Mouse (Mus musculus) left cerebral cortex, postnatal 25 days (tissue): Measurements from ENCODE around the gene Gab1. TPM values are rescaled to one million over a fixed set of nuclear protein-coding genes. Genes with fewer than 3 reads are reported as not detected.

Experiments used
- DNase-seq, 2 experiments: peaks; one replicate each; pipeline ENCODE4 v3.0.0; 2022; ENCODE audit warnings: low spot score in 2 of 2, mixed read lengths in 1 of 2
- intact Hi-C: fragments of 180-260 bp; cut with DNase I; formaldehyde crosslinking; loops from one replicate; pipeline ENCODE4 v1.15.1; 2025
- total RNA-seq, 2 experiments: library from RNA; stranded (reverse); gene quantifications; 2 replicates each; pipeline ENCODE4 v1.2.3; 2021

Gab1 gene
- total RNA-seq, 2 experiments from 2014 or later: 13.6 to 14.1 TPM

GRCm38 (mm10) chr8:80817065-80817464 is 63.3 kb downstream of the Gab1 start:
- no peak for DNase-seq
- intact Hi-C loops: no loop called here

GRCm38 (mm10) chr8:80815179-80815578 is 65.1 kb downstream of the Gab1 start:
- intact Hi-C loops: no loop called here
- no peak for DNase-seq

DNA sequence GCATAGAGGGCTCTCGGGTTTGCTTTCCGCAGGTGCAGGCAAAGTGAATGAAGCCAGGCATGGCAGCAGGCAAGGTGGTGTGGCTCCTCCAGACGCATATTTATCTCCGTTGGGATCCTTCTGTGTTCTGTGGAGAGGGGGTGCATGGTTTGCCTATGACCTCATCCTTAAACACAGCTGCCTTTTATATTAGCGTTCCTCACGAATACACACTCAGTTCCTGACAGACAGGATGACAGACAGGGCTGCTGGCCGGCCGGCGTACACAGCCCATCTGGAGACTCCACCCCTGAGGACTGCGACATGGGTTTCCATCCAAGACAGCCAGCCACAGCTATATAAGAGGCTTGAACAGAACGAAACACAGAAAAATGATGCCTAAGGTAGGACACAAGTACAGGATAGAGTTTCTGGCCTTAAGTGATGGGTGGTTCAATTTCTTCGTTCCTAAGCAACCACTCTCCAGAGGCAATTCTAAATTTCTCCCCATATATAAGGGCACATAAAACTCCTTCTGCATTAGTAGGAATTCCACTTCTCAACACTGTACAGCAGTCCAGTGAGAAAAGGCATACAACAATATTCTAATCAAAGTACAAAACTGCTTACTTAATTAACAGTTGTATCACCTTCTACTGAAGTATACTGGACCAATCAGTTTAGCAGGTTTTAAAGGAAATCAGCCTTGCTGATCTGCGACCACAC is 66.1 kb downstream of the Gab1 start:
- DNase-seq: no peak
- intact Hi-C loops: loop anchor here (5.0 kb wide), 1 partner anchor 63 kb away; no protein-coding TSS in a partner anchor

DNA sequence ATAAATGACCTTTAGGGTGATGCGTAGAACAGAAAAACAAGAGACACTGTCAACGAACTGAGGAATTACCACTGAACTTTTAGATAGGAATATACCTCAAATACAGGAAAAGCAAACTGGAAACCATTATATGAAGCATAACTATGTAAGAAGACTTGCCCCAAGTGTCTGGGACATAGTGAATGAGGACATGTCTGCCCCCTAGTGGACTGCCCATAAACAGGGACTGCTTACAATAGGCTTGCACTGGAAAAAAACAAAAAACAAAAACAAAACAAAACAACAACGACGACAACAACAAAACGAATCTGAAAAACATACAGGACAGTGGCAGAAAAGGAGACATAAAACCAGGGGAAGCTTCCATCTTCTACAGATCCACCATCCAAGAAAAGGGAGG is 66.9 kb downstream of the Gab1 start:
- DNase-seq: no peak
- intact Hi-C loops: loop anchor here (5.0 kb wide), 1 partner anchor 64 kb away; no protein-coding TSS in a partner anchor

GRCm38 (mm10) chr8:80811591-80811991 is 68.7 kb downstream of the Gab1 start:
- no peak for DNase-seq
- intact Hi-C loops: loop anchor here (5.0 kb wide), 1 partner anchor 66 kb away; no protein-coding TSS in a partner anchor

DNA sequence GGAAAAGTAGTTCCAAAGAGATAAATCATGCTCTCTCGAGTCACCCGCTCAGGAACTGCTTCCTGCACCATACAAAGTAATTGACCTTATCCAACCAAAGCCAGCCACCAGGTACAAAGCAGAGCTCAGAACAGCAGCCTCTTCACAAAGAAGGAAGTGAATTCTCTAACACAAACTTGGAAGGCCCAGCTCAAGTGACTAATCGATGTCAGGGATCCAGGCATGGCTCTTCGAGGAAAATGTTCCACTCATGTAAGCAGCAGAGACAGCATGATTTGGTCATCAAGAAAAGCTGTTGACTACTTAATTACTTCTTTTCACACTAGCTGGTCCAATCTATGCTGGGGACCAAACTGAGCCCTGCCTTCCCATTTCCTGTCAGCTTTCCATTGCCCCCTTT is 69.4 kb downstream of the Gab1 start:
- intact Hi-C loops: loop anchor here (5.0 kb wide), 1 partner anchor 66 kb away; no protein-coding TSS in a partner anchor
- DNase-seq: no peak

DNA sequence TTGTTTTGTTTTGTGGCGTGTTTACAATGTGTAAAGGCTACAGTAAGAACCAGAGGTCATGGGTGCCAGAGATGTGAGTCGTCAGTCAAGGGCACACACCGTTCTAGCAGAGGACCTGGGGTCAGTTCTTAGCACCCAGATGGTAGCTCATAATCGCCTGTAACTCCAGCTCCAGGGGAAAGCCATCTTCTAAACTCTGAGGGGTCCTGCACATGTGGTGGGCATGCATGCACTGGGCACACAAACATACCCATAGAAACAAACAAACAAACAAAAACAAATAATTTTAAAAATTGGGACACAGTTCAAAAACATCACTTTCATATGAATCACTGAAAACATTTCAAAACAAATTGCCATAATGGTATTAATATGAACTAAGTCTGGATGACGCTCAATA is 69.9 kb downstream of the Gab1 start:
- no peak for DNase-seq
- intact Hi-C loops: loop anchor here (5.0 kb wide), 1 partner anchor 67 kb away; no protein-coding TSS in a partner anchor

DNA sequence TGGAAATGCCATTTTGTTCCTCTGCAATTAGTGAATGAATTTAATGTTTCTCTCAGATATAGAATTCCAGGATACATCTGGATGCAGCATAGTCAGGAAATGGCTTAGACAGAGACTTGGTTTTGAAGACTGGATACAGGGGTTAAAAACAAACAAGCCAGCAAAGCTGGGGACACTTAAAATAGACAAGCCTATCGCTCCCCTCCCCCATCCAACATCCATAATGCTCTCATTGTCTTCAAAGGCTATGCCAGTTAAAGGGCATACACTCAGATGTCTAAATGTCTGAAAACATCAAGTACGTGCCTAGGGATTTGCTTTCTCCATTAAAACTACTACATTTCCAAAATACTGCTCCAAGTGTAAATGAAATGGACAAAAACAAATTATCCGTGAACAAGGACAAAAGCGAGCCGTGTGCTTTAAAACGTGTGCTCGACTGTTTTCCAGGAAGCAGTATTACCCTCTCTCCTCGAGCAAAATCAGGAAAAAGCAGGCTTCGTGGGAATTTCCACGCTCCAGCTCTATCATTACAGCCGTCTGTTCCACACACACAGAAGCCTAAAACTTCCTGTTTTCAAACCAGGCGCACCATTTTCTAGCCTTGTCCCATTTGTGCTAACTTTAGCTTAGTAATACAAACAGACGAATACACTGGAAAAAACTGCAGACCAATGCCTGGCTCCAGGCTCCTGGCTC is 72.4 kb downstream of the Gab1 start:
- intact Hi-C loops: no loop called here
- DNase-seq: no peak

DNA sequence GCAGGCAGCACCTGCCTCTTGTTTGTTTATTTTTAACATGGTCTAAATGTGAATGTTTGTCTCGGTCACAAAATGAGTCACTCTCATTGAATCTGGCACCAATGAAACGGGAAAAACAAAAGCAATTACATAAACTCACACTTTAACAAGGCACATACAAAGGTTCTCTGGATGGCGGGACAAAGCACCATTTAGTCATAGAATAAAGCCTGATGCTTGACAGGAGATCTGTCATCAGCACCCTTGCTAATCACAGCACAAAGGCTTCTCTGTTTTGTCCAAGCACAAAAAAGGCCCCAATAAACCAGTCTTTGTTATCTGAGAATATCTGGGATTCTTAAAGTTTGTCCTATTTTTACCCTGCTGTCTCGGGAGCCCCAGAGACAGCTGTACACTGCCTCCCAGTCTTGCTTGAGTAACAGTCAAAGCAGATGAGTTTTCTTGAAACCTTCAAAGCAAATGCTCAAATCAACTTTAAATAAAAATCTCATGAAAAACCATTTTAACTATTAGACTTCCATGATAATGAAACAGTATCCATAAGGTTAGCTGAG is 76.2 kb downstream of the Gab1 start:
- DNase-seq: peak in 1 of 2 experiments; percentile 44
- intact Hi-C loops: no loop called here

- intact Hi-C loops: no loop called here
- no peak for DNase-seq
Measured at GRCm38 (mm10) chr8:80798778-80799177, 81.5 kb downstream of the Gab1 start.

GRCm38 (mm10) chr8:80798198-80798777 is 82.0 kb downstream of the Gab1 start:
- intact Hi-C loops: no loop called here
- DNase-seq: no peak

DNA sequence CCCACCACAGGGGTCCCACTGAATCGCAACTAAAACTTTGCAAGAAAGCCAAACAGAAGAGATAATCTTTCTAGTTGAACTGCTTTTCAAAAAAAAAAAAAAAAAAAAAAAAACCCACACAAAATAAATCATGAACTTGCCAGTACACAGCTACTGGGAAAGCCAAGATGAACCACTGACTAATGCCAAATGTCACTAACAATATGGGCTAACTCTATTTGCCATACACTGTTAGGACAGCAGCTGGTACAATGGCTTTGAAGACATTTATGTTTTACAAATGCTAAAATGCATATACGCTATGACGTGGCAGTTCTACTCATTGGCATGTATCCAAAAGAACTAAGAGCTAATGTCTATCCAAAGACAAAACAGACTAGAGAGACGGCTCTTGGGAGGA is 84.2 kb downstream of the Gab1 start:
- no peak for DNase-seq
- intact Hi-C loops: no loop called here

DNA sequence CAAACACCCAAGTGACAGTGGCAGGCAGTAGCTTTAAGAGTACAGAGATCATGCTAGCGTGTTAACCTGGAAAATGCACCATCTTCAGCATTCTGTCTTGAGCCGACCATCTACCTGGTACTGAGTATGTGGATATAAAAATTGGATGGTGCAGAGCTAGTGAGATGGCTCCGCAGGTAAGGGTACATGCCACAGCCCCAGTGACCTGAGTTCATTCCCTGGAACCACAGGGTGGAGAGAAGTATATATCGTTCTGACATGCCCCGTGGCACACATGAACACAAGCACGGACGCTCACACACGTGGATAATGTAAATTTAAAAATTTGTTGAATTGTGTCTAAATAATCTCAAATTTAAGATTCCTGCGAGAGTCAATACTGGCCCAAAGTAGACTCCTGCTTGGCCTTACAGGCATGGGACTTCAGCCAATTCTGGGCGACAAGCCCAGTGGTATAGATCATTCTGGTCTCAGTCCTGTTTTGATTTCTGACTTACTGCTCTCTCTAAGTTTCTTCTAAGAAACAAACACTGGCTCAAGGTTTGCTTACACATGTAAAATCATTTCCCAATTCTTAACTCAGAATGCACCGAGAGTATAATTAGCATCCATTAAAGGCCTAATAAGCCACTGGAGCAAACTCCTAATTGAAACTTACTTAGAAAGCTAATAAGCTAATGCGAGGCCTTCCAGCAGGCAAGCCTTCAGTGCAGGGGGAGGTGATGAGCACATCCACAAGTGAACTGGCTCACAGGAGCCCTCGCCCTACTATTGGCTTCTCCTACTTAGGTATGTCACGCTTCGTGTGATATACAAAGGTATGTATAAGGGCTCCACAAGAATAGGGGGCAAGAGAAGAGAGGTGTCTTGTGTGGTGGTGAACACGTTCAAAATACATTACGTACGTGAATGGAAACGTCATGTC is 85.5 kb downstream of the Gab1 start:
- intact Hi-C loops: no loop called here
- DNase-seq: no peak

GRCm38 (mm10) chr8:80793791-80794515 is 86.4 kb downstream of the Gab1 start:
- DNase-seq: no peak
- intact Hi-C loops: no loop called here

GRCm38 (mm10) chr8:80792214-80792613 is 88.1 kb downstream of the Gab1 start:
- intact Hi-C loops: no loop called here
- DNase-seq: no peak

DNA sequence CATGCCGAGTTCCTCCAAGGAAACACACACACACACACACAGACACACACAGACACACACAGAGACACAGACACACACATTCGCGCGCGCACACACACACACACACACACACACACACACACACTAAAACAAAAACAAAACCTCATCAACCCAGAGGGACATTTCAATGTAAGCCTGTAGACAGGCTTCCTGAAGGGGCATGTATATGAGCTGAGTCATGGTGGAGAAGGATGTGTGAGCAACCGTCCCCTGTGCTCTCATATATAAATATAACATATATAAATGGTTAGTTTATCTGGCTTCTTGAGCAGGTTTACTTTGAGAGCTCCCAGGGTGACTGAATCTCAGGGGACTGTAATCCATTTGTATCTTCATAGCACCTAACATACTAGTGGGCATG is 91.0 kb downstream of the Gab1 start:
- DNase-seq: no peak
- intact Hi-C loops: no loop called here

GRCm38 (mm10) chr8:80784559-80784958 is 95.8 kb downstream of the Gab1 start:
- DNase-seq: no peak
- intact Hi-C loops: no loop called here

- intact Hi-C loops: no loop called here
- DNase-seq: no peak
Measured at GRCm38 (mm10) chr8:80783271-80783670, 97.0 kb downstream of the Gab1 start.

GRCm38 (mm10) chr8:80781338-80781737 is 99.0 kb downstream of the Gab1 start:
- no peak for DNase-seq
- intact Hi-C loops: no loop called here
